Mouse (Mus musculus): ENCODE measurements at regions not wholly inside any gene's neighbourhood (a gene's known extent, or its start where the extent isn't known, plus 50 kb on each side); places are given as distances from the start of the nearest gene placed in this dataset.
A peak's percentile ranks its signal among the peaks of the same experiment; 100 is the strongest.

DNA sequence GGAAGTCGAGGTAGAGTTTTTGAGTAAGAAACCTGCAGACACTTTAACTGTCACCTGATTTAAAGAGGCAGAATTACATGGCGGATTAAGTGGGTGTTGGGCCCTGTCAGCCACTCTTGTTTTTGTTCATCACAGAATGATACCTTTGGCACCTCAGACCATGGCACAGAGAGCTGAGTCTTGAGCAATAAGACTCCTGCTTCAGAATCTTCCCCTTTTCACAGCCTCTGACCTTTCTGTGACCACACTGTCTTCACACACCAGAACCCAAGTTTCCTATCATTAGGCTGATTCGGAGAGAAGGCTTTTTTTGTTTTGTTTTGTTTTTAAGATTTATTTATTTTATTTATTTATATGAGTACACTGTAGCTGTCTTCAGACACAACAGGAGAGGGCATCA lies 192.8 kb downstream of the Gm10260 start:
- no peak for TF ChIP-seq MAX (IDR thresholded peaks at IDR 0.05)
- no peak for TF ChIP-seq MYOG (IDR thresholded peaks at IDR 0.05; ENCODE audit: control insufficient read depth, extremely low read depth, insufficient read length)
- TF ChIP-seq CTCF (IDR thresholded peaks at IDR 0.05; ENCODE audit: control insufficient read depth, insufficient read depth, insufficient read length): no peak
- no peak for TF ChIP-seq FOSL1 (IDR thresholded peaks at IDR 0.05; ENCODE audit: insufficient read depth, low read length, poor library complexity, severe bottlenecking)
- no peak for TF ChIP-seq USF1 (IDR thresholded peaks at IDR 0.05; ENCODE audit: low read depth)
- no peak for TF ChIP-seq MYOD1 (IDR thresholded peaks at IDR 0.05; ENCODE audit: control insufficient read depth, insufficient read length, low read depth)
- TF ChIP-seq CEBPB (IDR thresholded peaks at IDR 0.05; ENCODE audit: low read depth): no peak
- Histone ChIP-seq H3K27me3 (ENCODE audit: control insufficient read depth, insufficient read depth, insufficient read length) (no peaks in the 10 kb centered on the region), H3K79me2 (ENCODE audit: control insufficient read depth, insufficient read depth) (no peaks in the 10 kb centered on the region), H3K79me3 (ENCODE audit: low read depth) (no peaks in the 10 kb centered on the region), H3K36me3 (ENCODE audit: control insufficient read depth, insufficient read depth) (no peaks in the 10 kb centered on the region), H3ac (ENCODE audit: control insufficient read depth, insufficient read length, low read depth) (no peak overlapping the region), H3K4me3 (ENCODE audit: insufficient read depth, poor library complexity, severe bottlenecking) (no peak overlapping the region)

DNA sequence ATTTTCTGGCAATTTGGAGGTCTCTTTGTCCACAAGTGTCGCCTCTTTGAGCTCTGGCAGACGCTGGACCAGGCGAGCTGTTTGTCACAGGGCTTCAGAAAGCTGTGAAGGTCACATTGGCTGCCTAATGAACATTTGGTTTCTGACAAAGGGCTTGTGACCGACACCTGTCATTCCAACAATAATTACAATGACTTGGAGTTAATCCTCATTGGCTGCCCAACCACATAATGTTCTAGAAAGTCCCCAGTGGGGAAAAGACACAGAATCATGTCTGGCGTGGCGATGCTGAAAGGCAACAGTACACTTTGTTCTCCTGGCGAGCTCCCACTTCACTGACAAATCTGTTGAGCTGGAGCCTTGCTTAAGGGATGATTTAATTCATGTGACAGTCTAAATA lies 194.4 kb downstream of the Gm10260 start:
- H3K27me3 ChIP-seq (ENCODE audit: control insufficient read depth, insufficient read depth, insufficient read length): no peaks in the 10 kb centered on the region
- H3K79me3 ChIP-seq (ENCODE audit: low read depth): no peaks in the 10 kb centered on the region
- no peaks in the 10 kb centered on the region for H3K36me3 ChIP-seq (ENCODE audit: control insufficient read depth, insufficient read depth)
- no peaks in the 10 kb centered on the region for H3K79me2 ChIP-seq (ENCODE audit: control insufficient read depth, insufficient read depth)
- no peak overlapping the region for H3ac ChIP-seq (ENCODE audit: control insufficient read depth, insufficient read length, low read depth)
- TF ChIP-seq CEBPB (IDR thresholded peaks at IDR 0.05; ENCODE audit: low read depth) (no peak), FOSL1 (IDR thresholded peaks at IDR 0.05; ENCODE audit: insufficient read depth, low read length, poor library complexity, severe bottlenecking) (no peak), MYOG (IDR thresholded peaks at IDR 0.05; ENCODE audit: control insufficient read depth, extremely low read depth, insufficient read length) (no peak)
- H3K4me3 ChIP-seq (ENCODE audit: insufficient read depth, poor library complexity, severe bottlenecking): no peak overlapping the region

DNA sequence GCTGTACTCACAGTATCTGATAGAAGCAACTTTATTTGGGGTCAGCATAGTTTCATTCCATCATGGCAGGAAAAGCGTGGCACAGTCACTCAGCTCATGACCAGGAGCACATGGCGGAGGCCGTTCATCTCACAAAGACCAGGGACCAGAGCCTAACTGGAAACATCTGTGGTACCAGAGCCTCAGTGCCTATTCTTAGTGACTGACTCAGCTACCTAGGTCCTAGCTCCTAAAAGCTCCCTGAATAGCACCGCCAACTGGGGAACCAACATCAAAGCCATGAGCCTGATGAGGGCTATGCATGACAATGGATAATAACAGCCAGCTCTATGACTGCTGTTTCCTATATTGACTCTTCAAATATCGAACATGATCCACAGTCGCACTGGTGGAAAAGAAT lies 198.2 kb downstream of the Gm10260 start:
- Histone ChIP-seq H3K4me3 (ENCODE audit: insufficient read depth, poor library complexity, severe bottlenecking) (no peak overlapping the region), H3K79me2 (ENCODE audit: control insufficient read depth, insufficient read depth) (no peaks in the 10 kb centered on the region), H3K79me3 (ENCODE audit: low read depth) (no peaks in the 10 kb centered on the region), H3K36me3 (ENCODE audit: control insufficient read depth, insufficient read depth) (no peaks in the 10 kb centered on the region), H3K27me3 (ENCODE audit: control insufficient read depth, insufficient read depth, insufficient read length) (no peaks in the 10 kb centered on the region), H3ac (ENCODE audit: control insufficient read depth, insufficient read length, low read depth) (no peak overlapping the region)
- TF ChIP-seq MYOD1 (IDR thresholded peaks at IDR 0.05; ENCODE audit: control insufficient read depth, insufficient read length, low read depth) (no peak), FOSL1 (IDR thresholded peaks at IDR 0.05; ENCODE audit: insufficient read depth, low read length, poor library complexity, severe bottlenecking) (no peak), MAX (IDR thresholded peaks at IDR 0.05) (no peak), USF1 (IDR thresholded peaks at IDR 0.05; ENCODE audit: low read depth) (no peak), CEBPB (IDR thresholded peaks at IDR 0.05; ENCODE audit: low read depth) (no peak), CTCF (IDR thresholded peaks at IDR 0.05; ENCODE audit: control insufficient read depth, insufficient read depth, insufficient read length) (no peak), MYOG (IDR thresholded peaks at IDR 0.05; ENCODE audit: control insufficient read depth, extremely low read depth, insufficient read length) (no peak)

DNA sequence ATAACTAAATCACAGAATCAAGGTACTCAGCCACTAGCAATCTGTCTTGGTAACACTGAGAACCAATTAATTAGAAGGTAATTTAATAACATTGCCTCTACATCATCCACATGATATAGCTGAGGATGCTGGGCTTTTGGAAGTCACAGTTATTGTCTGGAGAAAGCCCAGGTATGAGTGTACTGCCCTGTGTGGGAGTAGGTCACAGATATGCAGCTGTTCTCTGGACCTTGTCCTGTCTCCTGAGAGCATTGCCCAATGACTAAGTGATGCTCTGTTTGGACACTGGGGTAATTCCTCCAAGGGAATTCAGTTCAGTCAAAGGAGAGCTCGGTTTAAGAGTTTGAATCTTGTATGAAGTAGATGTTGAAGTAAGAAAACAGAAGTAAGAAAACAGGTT lies 199.6 kb downstream of the Gm10260 start:
- Histone ChIP-seq H3K36me3 (ENCODE audit: control insufficient read depth, insufficient read depth) (no peaks in the 10 kb centered on the region), H3K27me3 (ENCODE audit: control insufficient read depth, insufficient read depth, insufficient read length) (no peaks in the 10 kb centered on the region), H3K79me2 (ENCODE audit: control insufficient read depth, insufficient read depth) (no peaks in the 10 kb centered on the region), H3K4me3 (ENCODE audit: insufficient read depth, poor library complexity, severe bottlenecking) (no peak overlapping the region), H3K79me3 (ENCODE audit: low read depth) (no peaks in the 10 kb centered on the region), H3ac (ENCODE audit: control insufficient read depth, insufficient read length, low read depth) (no peak overlapping the region)
- TF ChIP-seq MYOG (IDR thresholded peaks at IDR 0.05; ENCODE audit: control insufficient read depth, extremely low read depth, insufficient read length) (no peak), MYOD1 (IDR thresholded peaks at IDR 0.05; ENCODE audit: control insufficient read depth, insufficient read length, low read depth) (peak; percentile 64), CEBPB (IDR thresholded peaks at IDR 0.05; ENCODE audit: low read depth) (peak; percentile 6)

DNA sequence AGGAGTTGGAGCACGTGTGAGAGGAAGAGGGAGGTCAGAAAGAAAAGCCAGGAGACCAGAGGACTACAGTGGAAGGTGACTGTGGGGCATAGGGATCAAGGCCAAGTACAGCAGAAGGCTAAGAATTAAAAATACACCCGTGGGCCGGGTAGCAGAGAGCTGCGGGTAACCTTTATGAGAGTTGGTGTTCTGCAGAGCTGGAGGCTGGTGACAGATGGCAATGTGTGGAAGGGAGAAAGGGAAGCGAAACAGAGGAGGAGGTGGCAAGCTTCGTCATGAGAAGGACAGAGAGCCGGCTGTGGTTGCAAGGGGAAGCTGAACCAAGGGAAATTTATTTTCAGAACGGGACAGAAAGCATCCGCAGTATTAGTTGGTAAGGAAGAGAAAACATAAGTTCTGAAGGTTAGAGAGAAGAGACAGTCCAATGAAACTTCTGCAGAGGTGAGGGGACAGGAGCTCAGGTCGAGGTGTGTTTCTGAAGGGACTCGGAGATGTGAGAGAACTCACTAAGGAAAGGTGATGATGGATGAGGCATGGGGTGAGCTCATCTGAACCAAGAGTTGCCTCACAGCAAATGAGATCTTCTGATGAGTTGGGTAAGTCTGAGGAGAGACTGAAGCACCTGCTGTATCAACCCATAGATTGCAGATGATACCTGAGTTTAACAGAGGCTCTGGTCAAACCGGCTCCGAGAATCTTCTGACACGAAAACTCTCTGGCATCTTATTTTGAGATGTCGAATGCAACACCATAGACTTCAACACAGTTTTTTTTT lies 200.6 kb downstream of the Gm10260 start:
- Histone ChIP-seq H3K79me2 (ENCODE audit: control insufficient read depth, insufficient read depth) (no peaks in the 10 kb centered on the region), H3K36me3 (ENCODE audit: control insufficient read depth, insufficient read depth) (no peaks in the 10 kb centered on the region), H3K79me3 (ENCODE audit: low read depth) (no peaks in the 10 kb centered on the region), H3K27me3 (ENCODE audit: control insufficient read depth, insufficient read depth, insufficient read length) (no peaks in the 10 kb centered on the region), H3ac (ENCODE audit: control insufficient read depth, insufficient read length, low read depth) (no peak overlapping the region), H3K4me3 (ENCODE audit: insufficient read depth, poor library complexity, severe bottlenecking) (no peak overlapping the region)
- no peak for TF ChIP-seq FOSL1 (IDR thresholded peaks at IDR 0.05; ENCODE audit: insufficient read depth, low read length, poor library complexity, severe bottlenecking)
- TF ChIP-seq CEBPB (IDR thresholded peaks at IDR 0.05; ENCODE audit: low read depth): no peak
- TF ChIP-seq MYOG (IDR thresholded peaks at IDR 0.05; ENCODE audit: control insufficient read depth, extremely low read depth, insufficient read length): no peak
- TF ChIP-seq MAX (IDR thresholded peaks at IDR 0.05): no peak
- no peak for TF ChIP-seq CTCF (IDR thresholded peaks at IDR 0.05; ENCODE audit: control insufficient read depth, insufficient read depth, insufficient read length)
- no peak for TF ChIP-seq MYOD1 (IDR thresholded peaks at IDR 0.05; ENCODE audit: control insufficient read depth, insufficient read length, low read depth)
- no peak for TF ChIP-seq USF1 (IDR thresholded peaks at IDR 0.05; ENCODE audit: low read depth)

DNA sequence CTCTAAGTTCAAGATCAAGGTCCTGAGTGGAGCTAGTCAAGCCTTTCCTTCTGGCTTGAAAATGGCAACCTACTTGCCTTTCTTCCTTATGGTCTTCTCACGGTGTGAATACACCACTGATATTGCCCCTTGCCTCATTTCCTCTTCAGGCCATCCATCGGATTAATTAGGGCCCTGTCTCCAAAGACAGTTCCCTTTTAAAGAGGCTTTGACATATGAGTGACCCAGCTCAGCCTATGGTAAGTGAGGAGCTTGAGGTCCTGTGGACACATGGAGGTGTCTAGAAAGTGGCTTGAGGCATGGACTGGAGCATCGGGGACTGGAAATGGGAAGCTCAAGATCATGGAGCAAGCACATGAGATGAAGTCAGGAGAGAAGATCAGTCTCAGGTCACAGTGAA lies 201.5 kb downstream of the Gm10260 start:
- no peak for TF ChIP-seq CEBPB (IDR thresholded peaks at IDR 0.05; ENCODE audit: low read depth)
- no peak for TF ChIP-seq MYOD1 (IDR thresholded peaks at IDR 0.05; ENCODE audit: control insufficient read depth, insufficient read length, low read depth)
- H3K27me3 ChIP-seq (ENCODE audit: control insufficient read depth, insufficient read depth, insufficient read length): no peaks in the 10 kb centered on the region
- no peaks in the 10 kb centered on the region for H3K79me2 ChIP-seq (ENCODE audit: control insufficient read depth, insufficient read depth)
- no peak overlapping the region for H3K4me3 ChIP-seq (ENCODE audit: insufficient read depth, poor library complexity, severe bottlenecking)
- H3ac ChIP-seq (ENCODE audit: control insufficient read depth, insufficient read length, low read depth): no peak overlapping the region
- H3K36me3 ChIP-seq (ENCODE audit: control insufficient read depth, insufficient read depth): no peaks in the 10 kb centered on the region
- H3K79me3 ChIP-seq (ENCODE audit: low read depth): no peaks in the 10 kb centered on the region

Data from C2C12 (cell line).